Mouse (Mus musculus) kidney, embryonic 14.5 days (tissue): ENCODE data around the gene Cox18. TPM values are rescaled to one million over a fixed set of nuclear protein-coding genes. Genes with fewer than 3 reads are reported as not detected.
A peak's percentile ranks its signal among the peaks of the same experiment; 100 is the strongest.

Experiments used
- ATAC-seq: fragments of 200-750 bp; cut with Nextera tagmentation; 2 replicates; pipeline ENCODE4 v1.8.0; 2017; ENCODE audit warnings: moderate number of reproducible peaks, mild to moderate bottlenecking, moderate TSS enrichment, moderate library complexity; ENCODE audit not compliant: low FRiP score, low TSS enrichment
- H3K27ac ChIP-seq: fragments of 300-500 bp; sonication (generic); 2 replicates; pipeline ENCODE4 v1.5.1; 2014; ENCODE audit warnings: low read depth, mild to moderate bottlenecking, low read length, moderate library complexity, mixed read lengths
- H3K27me3 ChIP-seq: fragments of 300-500 bp; sonication (generic); 2 replicates; pipeline ENCODE4 v1.6.1; 2014; ENCODE audit warnings: mild to moderate bottlenecking, low read length; ENCODE audit not compliant: control insufficient read depth, insufficient read depth
- H3K36me3 ChIP-seq: fragments of 300-500 bp; sonication (generic); 2 replicates; pipeline ENCODE4 v1.6.1; 2014; ENCODE audit warnings: low read length, mixed read lengths; ENCODE audit not compliant: control insufficient read depth, insufficient read depth
- H3K4me1 ChIP-seq: fragments of 300-500 bp; sonication (generic); 2 replicates; pipeline ENCODE4 v1.6.1; 2014; ENCODE audit warnings: low read length, mixed read lengths; ENCODE audit not compliant: control insufficient read depth, insufficient read depth
- H3K4me2 ChIP-seq: fragments of 300-500 bp; sonication (generic); replicated peaks from 2 replicates; pipeline ENCODE4 v1.6.1; 2014; ENCODE audit warnings: low read depth, mild to moderate bottlenecking, low read length
- H3K4me3 ChIP-seq: fragments of 300-500 bp; sonication (generic); 2 replicates; pipeline ENCODE4 v1.5.1; 2014; ENCODE audit warnings: mild to moderate bottlenecking, low read length
- H3K9ac ChIP-seq: fragments of 300-500 bp; sonication (generic); 2 replicates; pipeline ENCODE4 v1.6.1; 2014; ENCODE audit warnings: low read depth, mild to moderate bottlenecking, low read length, moderate library complexity
- H3K9me3 ChIP-seq: fragments of 300-500 bp; sonication (generic); 2 replicates; pipeline ENCODE4 v1.6.1; 2016; ENCODE audit warnings: low read length; ENCODE audit not compliant: control insufficient read depth
- WGBS: fragments of 180-500 bp; shearing (Covaris S2); extraction: QIAGEN DNeasy Blood & Tissue Kit; methylation state at CpG from one replicate; pipeline ENCODE4 v1.1.7; 2014; 5-methylcytosine and 5-hydroxymethylcytosine counted together
- polyA plus RNA-seq: library from polyadenylated mRNA; unstranded; fragments of >200 nt; fragmentation: Nextera tagmentation; extraction: Ambion mirVana; gene quantifications from 2 replicates; pipeline ENCODE4 v1.2.1, GENCODE M21; 2014

The Cox18 gene
- polyA plus RNA-seq, 1 experiment from 2014 or later = 39.9 TPM

GRCm38 (mm10) chr5:90199922-90200632, 23.7 kb downstream of the Cox18 start:
- no peak overlapping the region for H3K4me2 ChIP-seq
- no peak for ATAC-seq
- no peak overlapping the region for H3K27ac ChIP-seq
- H3K36me3 ChIP-seq = no peaks in the 10 kb centered on the region
- no peak overlapping the region for H3K9ac ChIP-seq
- 47% methylated on average over 16 of the region's 16 CpGs for WGBS
- H3K9me3 ChIP-seq = no peaks in the 10 kb centered on the region
- H3K4me3 ChIP-seq = no peak overlapping the region
- no peaks in the 10 kb centered on the region for H3K4me1 ChIP-seq
- no peaks in the 10 kb centered on the region for H3K27me3 ChIP-seq

GRCm38 (mm10) chr5:90194831-90195230, 29.0 kb downstream of the Cox18 start:
- Histone ChIP-seq H3K9ac (no peak overlapping the region), H3K27me3 (no peaks in the 10 kb centered on the region), H3K4me2 (no peak overlapping the region), H3K36me3 (no peaks in the 10 kb centered on the region), H3K27ac (no peak overlapping the region), H3K9me3 (no peaks in the 10 kb centered on the region), H3K4me3 (no peak overlapping the region), H3K4me1 (no peaks in the 10 kb centered on the region)
- peak; percentile 46; the same call in 1 of the 2 replicates for ATAC-seq
- 32% methylated on average over 6 of the region's 6 CpGs for WGBS

GRCm38 (mm10) chr5:90182782-90183181, 41.0 kb downstream of the Cox18 start:
- Histone ChIP-seq H3K4me1 (no peaks in the 10 kb centered on the region), H3K9me3 (no peaks in the 10 kb centered on the region), H3K4me3 (no peak overlapping the region), H3K9ac (no peak overlapping the region), H3K27ac (no peak overlapping the region), H3K27me3 (no peaks in the 10 kb centered on the region), H3K36me3 (no peaks in the 10 kb centered on the region), H3K4me2 (no peak overlapping the region)
- ATAC-seq = no peak
- WGBS = 62% methylated on average over 5 of the region's 5 CpGs

- Histone ChIP-seq H3K9me3 (no peaks in the 10 kb centered on the region), H3K4me1 (no peaks in the 10 kb centered on the region), H3K27me3 (no peaks in the 10 kb centered on the region), H3K9ac (no peak overlapping the region), H3K4me3 (no peak overlapping the region), H3K36me3 (no peaks in the 10 kb centered on the region), H3K27ac (no peak overlapping the region), H3K4me2 (no peak overlapping the region)
- 64% methylated on average over 5 of the region's 5 CpGs for WGBS
- ATAC-seq = peak; percentile 64; the same call in 1 of the 2 replicates
Observed at GRCm38 (mm10) chr5:90179094-90179493, 44.7 kb downstream of the Cox18 start.

GRCm38 (mm10) chr5:90178116-90178515, 45.7 kb downstream of the Cox18 start:
- no peak for ATAC-seq
- Histone ChIP-seq H3K4me3 (no peak overlapping the region), H3K27me3 (no peaks in the 10 kb centered on the region), H3K27ac (no peak overlapping the region), H3K4me2 (no peak overlapping the region), H3K9ac (no peak overlapping the region), H3K4me1 (no peaks in the 10 kb centered on the region), H3K9me3 (no peaks in the 10 kb centered on the region), H3K36me3 (no peaks in the 10 kb centered on the region)
- WGBS = 88% methylated on average over 1 of the region's 1 CpGs

Other genes with a start within 250 kb of the Cox18 start
- 40.0 and 41.2 TPM in 2 replicates for gene Ankrd17, start 142.6 kb upstream of the Cox18 start, polyA plus RNA-seq
- gene Gm9958, start 143.2 kb upstream of the Cox18 start, polyA plus RNA-seq = 6.7 and 7.1 TPM in 2 replicates
- gene Alb, start 236.9 kb upstream of the Cox18 start, polyA plus RNA-seq = 1.4 and 1.7 TPM in 2 replicates